Mouse (Mus musculus) megakaryocyte, embryonic 14.5 days (primary cell): ENCODE measurements around the gene Pcnp. TPM values are rescaled to one million over a fixed set of nuclear protein-coding genes. Genes with fewer than 3 reads are reported as not detected.
"Not testable (repeated sequence)": the region's sequence is repeated elsewhere in the genome, so short reads cannot be mapped to it uniquely, and the experiment has no call there.

Experiments used
- H3K27me3 ChIP-seq: replicated peaks from 2 replicates; pipeline ENCODE3; 2012; ENCODE audit warnings: inconsistent platforms
- H3K36me3 ChIP-seq: replicated peaks from 2 replicates; pipeline ENCODE3; 2012; ENCODE audit warnings: low read length, inconsistent platforms, mixed read lengths
- H3K4me1 ChIP-seq: 2 replicates; pipeline ENCODE4 v1.6.1; 2012; ENCODE audit warnings: inconsistent platforms
- H3K4me3 ChIP-seq: replicated peaks from 2 replicates; pipeline ENCODE3; 2012; ENCODE audit warnings: moderate library complexity, mild to moderate bottlenecking, inconsistent platforms
- H3K9me3 ChIP-seq: 2 replicates; pipeline ENCODE4 v1.6.1; 2012; ENCODE audit warnings: inconsistent platforms
- FLI1 ChIP-seq: IDR thresholded peaks from 2 replicates; pipeline ENCODE4 v1.6.1; 2012; ENCODE audit warnings: low read length, inconsistent platforms, mixed read lengths
- GATA1 ChIP-seq: IDR thresholded peaks from 3 replicates; pipeline ENCODE4 v1.6.1; 2012; ENCODE audit warnings: mixed read lengths, low read length, inconsistent platforms, borderline replicate concordance
- polyA plus RNA-seq: library from polyadenylated mRNA; stranded (reverse); fragments of >175 nt; gene quantifications from 2 replicates; pipeline ENCODE4 v1.2.3, GENCODE M21; 2012; ENCODE audit warnings: low replicate concordance; ENCODE audit not compliant: insufficient read depth

Gene Pcnp
- polyA plus RNA-seq = 4.1 and 30.0 TPM in 2 replicates

DNA sequence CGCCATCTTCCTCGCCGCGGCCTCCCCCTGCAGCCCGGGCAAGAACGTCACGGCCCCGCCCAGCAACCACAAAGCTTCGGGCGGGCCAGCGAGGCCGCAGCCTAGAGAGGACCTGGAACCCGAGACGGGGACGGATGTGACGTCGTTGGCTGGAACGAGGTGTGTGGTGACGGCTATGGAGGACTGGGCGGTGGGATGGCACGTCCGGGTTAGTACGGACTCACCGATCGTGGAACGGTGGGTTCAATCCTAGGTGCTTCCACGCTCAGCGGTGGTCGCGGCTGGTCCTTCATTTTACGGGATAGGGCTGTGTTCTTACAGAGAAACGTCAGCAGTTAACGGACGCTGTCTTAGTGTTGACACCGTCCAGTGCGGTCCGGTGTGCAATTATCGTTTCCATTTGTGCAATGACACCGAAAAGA lies at the start of gene Pcnp:
Pcnp (minus strand) TSS at position 79 of the 422 bp plus-strand sequence.
- peak within 1 kb of the TSS; percentile 99 for H3K4me3 ChIP-seq
- H3K36me3 ChIP-seq = peaks cover 56% of the 10 kb centered on the region
- peaks cover 52% of the 10 kb centered on the region for H3K4me1 ChIP-seq
- H3K27me3 ChIP-seq = no peaks in the 10 kb centered on the region
- no peaks in the 10 kb centered on the region for H3K9me3 ChIP-seq
- TF ChIP-seq GATA1 = no peak
- TF ChIP-seq FLI1 = no peak

DNA sequence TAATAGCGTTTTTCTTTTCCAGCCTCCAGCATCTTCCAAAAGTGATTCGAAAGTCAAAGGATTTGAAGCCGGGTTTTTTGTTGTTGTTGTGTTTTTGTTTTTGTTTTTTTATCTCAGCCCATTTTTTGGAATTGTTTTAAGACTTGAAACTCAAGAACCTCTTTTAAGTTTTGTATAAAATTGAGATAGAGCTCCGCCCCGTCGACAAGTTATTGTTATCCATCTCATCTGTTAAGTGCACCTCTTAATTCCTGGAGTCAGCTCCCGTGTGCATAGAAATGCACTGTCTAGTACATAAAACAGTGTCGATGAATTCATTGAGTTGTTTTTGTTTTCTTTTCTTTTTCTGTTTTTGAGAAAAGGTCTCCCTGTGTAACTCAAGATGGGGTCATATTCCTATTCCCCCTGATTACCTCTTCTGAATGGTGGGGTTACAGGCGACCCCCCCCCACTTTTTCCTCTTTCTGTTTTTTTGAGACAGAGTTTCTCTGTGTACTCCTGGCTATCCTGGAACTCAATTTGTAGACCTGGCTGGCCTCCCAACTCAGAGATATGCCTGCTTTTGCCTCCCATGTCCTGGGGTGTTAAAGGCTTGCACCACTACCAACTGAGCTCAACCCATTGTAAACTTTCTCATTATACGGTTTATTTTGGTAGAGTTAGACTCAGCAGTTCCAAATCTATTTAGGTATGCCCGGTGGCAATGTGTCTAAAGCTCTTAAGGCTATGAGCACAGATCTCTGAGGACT lies 46.8 kb upstream of the Pcnp start:
- H3K4me1 ChIP-seq = peaks cover 40% of the 10 kb centered on the region
- peaks cover 9% of the 10 kb centered on the region for H3K36me3 ChIP-seq
- H3K27me3 ChIP-seq = no peaks in the 10 kb centered on the region
- peak overlapping the region; percentile 99 for H3K4me3 ChIP-seq
- H3K9me3 ChIP-seq = no peaks in the 10 kb centered on the region
- no peak for TF ChIP-seq GATA1
- no peak for TF ChIP-seq FLI1

DNA sequence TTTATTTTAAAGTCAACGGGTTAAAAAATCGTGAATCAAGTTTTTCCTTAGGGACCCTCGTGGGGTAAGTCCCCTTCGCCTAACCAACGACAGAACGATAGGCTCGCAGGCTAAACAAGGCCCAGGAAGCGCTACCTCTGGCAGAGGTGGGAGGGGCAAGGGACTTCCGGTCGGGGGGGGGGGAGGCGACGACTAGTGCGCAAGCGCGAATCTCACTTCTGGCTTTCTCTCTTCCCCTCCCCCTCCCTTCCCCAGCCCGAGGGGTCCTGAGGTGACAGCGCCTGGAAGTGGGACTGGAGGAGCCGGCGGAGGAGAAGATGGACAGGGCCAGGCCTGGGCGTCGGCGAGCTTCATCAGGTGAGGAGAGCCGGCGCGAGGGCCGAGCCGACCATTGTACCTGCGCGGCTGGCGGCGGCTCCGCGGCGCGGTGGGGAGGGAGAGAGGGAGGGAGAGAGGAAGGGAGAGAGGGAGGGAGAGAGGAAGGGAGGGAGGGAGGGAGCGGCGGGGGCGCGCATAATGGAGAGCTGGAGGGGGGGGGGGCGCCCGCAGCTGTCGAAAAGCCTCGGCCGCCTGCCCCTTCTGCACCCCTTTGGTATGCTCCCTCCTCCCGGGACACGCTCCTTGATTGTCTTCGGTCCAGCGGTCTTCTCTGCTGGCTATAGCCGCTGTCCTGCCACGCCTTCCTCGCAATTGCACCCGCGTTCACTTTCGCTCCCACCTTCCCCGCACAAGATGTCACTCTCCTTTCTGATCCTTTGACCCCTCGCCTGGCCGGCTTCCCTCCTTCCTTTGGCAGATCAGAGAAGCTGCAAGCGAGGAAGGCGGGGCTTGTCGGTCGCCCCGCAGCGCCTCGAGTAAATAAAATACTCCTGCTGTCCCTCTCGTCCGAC lies 45.9 kb upstream of the Pcnp start:
- H3K4me1 ChIP-seq = peaks cover 38% of the 10 kb centered on the region
- TF ChIP-seq GATA1 (no peak), FLI1 (peak; percentile 69; the same call in 1 of the 2 replicates)
- H3K36me3 ChIP-seq = peaks cover 6% of the 10 kb centered on the region

DNA sequence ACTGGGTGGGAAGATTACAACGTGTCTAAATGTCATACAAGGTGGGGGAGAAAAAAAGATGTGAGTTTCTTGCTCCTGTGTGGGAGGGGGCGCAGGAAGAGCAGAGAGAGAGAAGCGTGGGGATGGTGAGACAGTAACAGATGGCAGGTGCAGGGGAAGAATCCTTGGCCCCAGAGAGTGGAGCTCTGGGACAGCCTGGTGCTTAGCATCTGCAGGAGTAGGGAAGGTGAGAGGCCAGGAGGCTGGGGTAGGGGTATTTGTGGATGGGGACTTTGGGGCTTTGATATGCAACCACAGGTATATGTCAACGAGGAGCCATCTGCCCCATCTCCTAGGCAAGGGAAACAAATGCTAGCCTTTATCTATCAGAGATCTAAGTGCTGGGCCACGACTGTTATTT lies 45.0 kb upstream of the Pcnp start:
- Histone ChIP-seq H3K27me3 (no peaks in the 10 kb centered on the region), H3K9me3 (no peaks in the 10 kb centered on the region), H3K4me1 (peaks cover 38% of the 10 kb centered on the region), H3K36me3 (peaks cover 6% of the 10 kb centered on the region), H3K4me3 (peak overlapping the region; percentile 44)
- TF ChIP-seq FLI1 = no peak
- no peak for TF ChIP-seq GATA1

More for the DNA sequence above, 45.9 kb upstream of the Pcnp start:
- Histone ChIP-seq H3K9me3 (no peaks in the 10 kb centered on the region), H3K4me3 (peak overlapping the region; percentile 99), H3K27me3 (no peaks in the 10 kb centered on the region)

DNA sequence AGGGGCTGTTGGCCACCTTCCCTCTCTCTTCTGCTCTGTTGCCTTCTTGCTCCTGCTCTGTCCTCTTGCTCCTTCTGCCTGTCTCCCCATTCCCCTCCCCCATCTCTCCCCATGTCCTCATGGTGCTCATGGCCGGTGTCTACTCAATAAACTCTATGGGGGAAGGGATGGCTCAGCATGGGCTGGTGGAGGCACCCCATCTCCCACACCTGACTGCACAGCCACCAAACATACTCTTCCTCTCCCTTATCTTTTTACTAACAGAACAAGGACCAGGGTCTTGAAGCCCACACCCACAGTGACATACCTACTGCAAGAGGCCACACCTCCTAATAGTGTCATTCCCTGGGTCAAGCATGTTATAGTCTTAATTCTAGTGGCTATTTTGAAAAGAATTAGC lies 44.6 kb upstream of the Pcnp start:
- no peak for TF ChIP-seq GATA1
- no peak for TF ChIP-seq FLI1
- H3K9me3 ChIP-seq = no peaks in the 10 kb centered on the region
- peaks cover 6% of the 10 kb centered on the region for H3K36me3 ChIP-seq
- no peaks in the 10 kb centered on the region for H3K27me3 ChIP-seq
- H3K4me1 ChIP-seq = peaks cover 38% of the 10 kb centered on the region
- H3K4me3 ChIP-seq = no peak overlapping the region

DNA sequence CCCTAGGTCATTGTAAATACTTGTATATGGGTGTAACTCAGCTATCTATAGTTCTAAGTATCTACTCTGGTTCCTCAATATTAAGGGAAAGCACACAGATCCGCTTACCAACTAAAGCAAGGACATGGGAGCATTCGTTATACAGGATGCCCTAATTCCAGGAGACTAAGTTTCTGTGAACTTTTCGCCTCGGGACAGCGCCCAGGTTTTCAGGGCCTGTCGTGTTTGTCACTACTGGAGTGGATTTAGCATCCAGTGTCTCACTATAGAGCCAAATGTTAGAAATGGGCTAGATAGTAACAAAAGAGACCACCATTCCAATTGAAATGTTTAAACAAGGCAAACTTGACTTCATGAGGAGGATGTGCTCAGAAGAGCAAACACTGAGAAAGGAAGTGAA lies 43.6 kb upstream of the Pcnp start:
- H3K4me3 ChIP-seq, H3K9me3 ChIP-seq, H3K36me3 ChIP-seq, H3K27me3 ChIP-seq: not testable (repeated sequence)
- peaks cover 45% of the 10 kb centered on the region for H3K4me1 ChIP-seq

DNA sequence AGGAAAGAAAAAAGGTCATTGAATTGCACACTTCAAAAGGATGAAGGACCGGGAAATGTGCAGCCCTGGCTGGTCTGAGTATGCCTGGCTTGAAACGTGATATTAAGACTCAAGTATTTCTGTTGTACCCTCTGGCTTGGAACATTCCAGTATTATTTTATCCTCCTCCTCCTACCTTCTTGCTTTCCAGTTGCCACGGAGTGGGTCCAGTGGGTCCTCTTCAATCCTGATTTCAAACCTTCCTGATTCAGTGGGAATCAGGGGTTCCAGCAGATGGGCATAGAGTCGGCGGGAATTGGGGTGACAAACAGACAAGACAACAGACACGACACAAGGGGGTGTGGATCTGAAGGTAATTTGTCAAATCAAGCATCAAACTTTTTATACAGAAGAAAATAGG lies 43.0 kb upstream of the Pcnp start:
- Histone ChIP-seq H3K36me3 (no peaks in the 10 kb centered on the region), H3K9me3 (no peaks in the 10 kb centered on the region), H3K27me3 (no peaks in the 10 kb centered on the region), H3K4me3 (no peak overlapping the region), H3K4me1 (peaks cover 46% of the 10 kb centered on the region)
- TF ChIP-seq GATA1 = no peak
- TF ChIP-seq FLI1 = no peak

DNA sequence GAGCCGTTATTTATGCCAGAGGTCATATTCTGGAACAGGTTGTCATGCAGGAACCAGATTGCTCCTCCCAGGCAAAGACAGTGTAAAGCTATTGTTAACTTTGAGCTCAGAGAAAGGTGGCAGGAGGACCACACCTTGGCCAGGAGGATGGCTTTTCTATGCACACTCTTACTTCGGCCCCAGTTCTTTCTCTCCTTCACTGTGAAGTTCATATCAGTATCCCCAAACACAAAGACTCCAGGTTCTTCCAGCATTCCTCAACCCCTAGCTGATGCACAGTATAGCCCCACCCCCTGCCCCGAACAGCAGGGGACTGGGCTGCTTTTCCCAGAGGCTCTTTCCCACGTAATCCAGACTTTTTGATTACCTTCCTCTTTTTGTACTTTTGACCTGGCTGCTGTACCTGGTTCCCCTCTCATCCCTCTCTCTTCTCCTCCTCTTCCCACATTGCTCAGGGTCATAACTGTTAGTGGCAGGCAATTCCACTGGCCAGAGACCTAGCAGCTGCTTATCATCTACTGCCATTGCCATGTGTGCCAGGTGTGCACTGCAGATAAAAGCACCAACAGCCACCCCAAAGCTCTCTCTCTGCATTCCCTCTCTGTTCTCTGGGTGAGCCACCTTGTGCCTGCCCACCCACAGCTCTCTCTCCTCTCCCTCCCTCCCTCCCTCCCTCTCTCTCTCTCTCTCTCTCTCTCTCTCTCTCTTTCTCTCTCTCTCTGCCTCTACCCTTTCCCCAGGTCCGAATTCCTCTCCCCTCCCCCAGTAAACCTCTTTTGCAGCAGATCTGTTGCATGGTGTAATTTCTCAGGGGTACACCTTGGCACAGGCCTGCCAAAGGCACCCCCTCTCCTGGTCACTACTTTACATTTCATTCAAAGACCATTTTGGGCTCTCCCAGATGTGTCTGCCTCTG lies 42.0 kb upstream of the Pcnp start:
- no peak for TF ChIP-seq GATA1
- TF ChIP-seq FLI1 = no peak
- Histone ChIP-seq H3K9me3 (no peaks in the 10 kb centered on the region), H3K36me3 (no peaks in the 10 kb centered on the region), H3K4me3 (no peak overlapping the region), H3K4me1 (peaks cover 39% of the 10 kb centered on the region), H3K27me3 (no peaks in the 10 kb centered on the region)

DNA sequence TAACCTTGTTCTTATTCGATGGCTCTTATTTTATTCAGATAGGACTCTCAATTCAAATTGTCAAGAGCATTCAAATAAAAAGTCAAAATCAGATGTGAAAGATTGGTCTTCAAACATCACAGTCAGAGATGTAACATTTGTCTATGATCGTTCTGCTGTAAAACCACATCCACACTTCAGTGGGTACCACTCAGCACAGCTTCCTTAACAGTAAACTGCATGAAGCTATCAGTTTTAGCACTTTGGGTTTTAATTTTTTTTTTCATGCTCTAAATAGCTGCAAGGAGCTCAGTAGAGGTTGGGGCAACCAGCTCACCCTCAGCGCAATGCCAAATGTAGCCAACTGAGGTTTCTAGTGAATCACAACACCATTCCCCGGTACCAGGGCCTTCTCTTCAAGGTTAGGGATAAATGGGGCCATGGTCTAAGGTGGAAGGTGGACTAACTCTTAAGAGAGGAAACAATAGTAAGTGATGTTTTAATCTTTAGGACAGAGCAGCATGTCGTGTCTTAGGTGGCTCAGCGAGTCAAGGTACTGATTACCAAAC lies 39.1 kb upstream of the Pcnp start:
- Histone ChIP-seq H3K4me1 (peaks cover 30% of the 10 kb centered on the region), H3K36me3 (no peaks in the 10 kb centered on the region), H3K9me3 (no peaks in the 10 kb centered on the region), H3K4me3 (no peak overlapping the region), H3K27me3 (no peaks in the 10 kb centered on the region)
- TF ChIP-seq FLI1 (no peak), GATA1 (no peak)
